Mouse (Mus musculus): ENCODE measurements around the gene Adcy2.

GRCm38 (mm10) chr13:68928469-68928868 lies 70.9 kb downstream of the Adcy2 start:
- TF ChIP-seq POLR2A (IDR thresholded peaks at IDR 0.05; ENCODE audit: control insufficient read depth in 1 of 2, insufficient read depth in 1 of 2, low read depth in 1 of 2, low read length in 2 of 2, poor library complexity in 1 of 2) = no peak
- TF ChIP-seq EP300 (IDR thresholded peaks at IDR 0.05; ENCODE audit: low read depth in 1 of 2, low read length in 2 of 2) = no peak
- no peak for TF ChIP-seq CTCF (IDR thresholded peaks at IDR 0.05 in 2 of 3, conservative IDR thresholded peaks at IDR 0.05 in 1 of 3; ENCODE audit: control insufficient read depth in 1 of 3, insufficient read depth in 1 of 3, low read depth in 2 of 3, low read length in 3 of 3, poor library complexity in 1 of 3, severe bottlenecking in 1 of 3)
- no peak for TF ChIP-seq ELF1 (IDR thresholded peaks at IDR 0.05; ENCODE audit: low read depth, low read length)
- TF ChIP-seq UBTF (IDR thresholded peaks at IDR 0.05; ENCODE audit: borderline replicate concordance, insufficient read depth, low read depth, low read length) = no peak
- no peak for TF ChIP-seq MAFK (IDR thresholded peaks at IDR 0.05; ENCODE audit: borderline replicate concordance, low read depth, low read length)
- TF ChIP-seq NELFE (IDR thresholded peaks at IDR 0.05; ENCODE audit: low read depth, low read length) = no peak
- TF ChIP-seq SMC3 (IDR thresholded peaks at IDR 0.05; ENCODE audit: low read depth, low read length) = no peak

All from MEL (cell line).